Mouse (Mus musculus): ENCODE data around the gene Entpd7.
A peak's percentile ranks its signal among the peaks of the same experiment; 100 is the strongest.

Gene Entpd7

DNA sequence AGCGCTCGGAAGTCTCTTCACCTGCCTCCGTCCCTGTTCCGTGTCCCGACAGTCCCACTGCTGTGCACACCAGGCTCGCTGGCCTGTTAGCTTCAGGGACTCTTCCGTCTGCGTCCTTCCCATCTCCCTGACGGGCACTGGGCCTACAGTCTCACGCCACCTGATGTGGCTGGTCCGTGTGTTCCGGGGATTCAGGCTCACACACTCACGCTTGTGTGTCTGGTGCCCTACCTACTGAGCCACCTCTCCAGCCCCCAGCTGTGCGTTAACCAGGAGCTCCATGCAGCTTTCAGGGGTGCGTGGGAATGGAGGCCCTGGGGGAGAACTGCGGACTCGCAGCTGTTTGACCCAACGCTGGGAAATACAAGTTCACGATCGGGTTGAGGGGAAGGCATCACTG, 34.7 kb downstream of the Entpd7 start:
- DNase-seq (ENCODE audit: extremely low spot score): no peak

DNA sequence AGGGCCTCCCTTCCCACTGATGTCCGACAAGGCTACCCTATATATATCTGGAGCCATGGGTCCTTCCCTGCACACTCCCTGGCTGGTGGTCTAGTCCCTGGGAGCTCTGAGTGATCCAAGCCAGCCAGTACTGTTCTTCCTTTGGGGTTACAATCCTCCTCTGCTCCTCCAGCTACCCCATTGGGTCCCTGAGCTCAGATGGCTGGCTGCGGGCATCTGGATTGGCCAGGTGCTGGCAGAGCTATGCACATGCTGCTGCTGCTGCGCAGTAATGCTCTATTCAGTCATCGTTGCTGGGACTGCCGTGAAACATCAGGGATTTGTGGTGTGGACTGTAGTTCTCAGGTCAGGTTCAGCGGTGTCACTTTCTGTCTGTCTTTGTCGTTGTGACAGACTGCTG, 35.3 kb downstream of the Entpd7 start:
- DNase-seq (ENCODE audit: extremely low spot score): no peak

DNA sequence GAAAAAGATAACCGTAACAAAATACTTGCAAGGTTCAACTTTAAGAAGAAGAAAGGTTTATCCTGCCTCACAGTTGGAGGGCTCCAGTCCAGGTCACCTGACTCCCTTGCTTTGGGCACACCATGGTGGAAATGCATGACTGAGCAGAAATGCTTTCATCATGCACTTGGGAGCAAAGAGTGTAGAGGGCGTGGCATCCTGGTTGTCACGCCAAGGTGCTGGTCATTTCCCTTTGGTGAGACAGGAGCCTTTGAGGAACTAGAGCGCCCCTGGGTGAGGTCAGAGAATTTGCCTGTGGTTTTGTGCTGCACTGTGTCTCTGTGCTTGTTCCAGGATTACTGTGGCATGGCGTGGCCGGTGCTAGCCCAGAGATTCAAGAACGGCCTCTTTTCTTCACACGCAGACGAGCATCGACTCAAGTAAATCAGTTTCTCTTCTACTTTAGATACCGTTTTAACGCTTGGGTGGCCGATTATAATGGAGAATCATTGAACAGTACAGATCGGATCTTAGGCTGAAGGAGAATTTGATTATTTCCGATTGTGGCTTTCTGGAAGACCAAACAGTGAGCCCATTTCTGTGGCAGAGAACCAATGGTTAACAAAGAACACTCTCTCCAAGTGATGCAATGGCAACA, 37.2 kb downstream of the Entpd7 start:
- DNase-seq (ENCODE audit: extremely low spot score): no peak

DNA sequence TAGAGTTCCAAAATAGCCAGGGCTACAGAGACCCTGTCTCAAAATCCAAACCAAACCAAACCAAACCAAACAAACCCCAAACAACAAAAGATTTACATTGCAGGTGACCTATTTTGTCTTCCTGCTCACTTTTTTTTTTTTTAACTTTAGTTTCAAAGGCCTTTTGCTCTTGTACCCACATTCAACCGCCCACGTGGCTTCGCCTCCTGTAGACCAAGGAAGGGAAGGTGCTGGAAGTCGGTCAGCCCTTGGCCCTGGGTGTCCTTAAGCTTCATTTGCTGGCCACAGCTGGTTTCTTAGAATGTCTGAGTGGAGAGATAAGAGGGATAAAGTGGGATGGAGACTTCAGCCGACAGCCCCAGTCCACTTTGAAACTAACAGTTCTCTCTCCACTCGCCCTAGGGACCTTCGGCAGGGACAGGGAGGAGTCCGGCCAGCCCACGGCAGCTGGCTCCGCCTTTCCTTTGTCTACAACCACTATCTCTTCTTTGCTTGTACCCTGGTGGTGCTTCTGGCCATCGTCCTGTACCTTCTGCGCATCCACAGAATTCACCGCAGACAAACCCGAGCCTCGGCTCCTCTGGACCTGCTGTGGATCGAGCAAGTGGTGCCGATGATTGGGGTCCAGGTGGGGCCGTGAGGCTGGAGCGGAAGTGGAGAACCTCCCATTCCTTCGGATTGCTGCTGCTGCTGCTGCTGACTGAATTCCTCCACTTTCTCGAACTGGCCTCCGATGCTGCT, 40.0 kb downstream of the Entpd7 start:
- peak; percentile 68 for DNase-seq (ENCODE audit: extremely low spot score)

DNA sequence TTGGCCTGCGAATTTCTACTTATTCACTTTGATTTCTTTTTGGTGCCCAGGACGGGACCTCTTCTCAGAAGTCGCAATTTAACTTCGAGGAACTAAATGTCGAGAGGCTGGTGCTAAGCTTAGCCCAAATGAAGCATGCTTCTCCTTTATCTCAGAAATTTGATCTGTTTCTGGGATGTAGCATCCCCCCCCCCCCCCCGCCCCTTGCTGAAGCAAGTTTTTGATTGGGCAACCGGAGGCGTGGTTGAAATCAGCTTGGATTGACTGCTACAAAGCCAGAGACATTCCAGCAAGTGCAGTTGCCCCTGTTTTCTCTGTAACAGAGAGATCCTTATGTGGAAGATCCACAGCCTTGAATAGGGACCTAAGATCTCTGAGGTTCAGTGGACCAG, 40.6 kb downstream of the Entpd7 start:
- DNase-seq (ENCODE audit: extremely low spot score): no peak

DNA sequence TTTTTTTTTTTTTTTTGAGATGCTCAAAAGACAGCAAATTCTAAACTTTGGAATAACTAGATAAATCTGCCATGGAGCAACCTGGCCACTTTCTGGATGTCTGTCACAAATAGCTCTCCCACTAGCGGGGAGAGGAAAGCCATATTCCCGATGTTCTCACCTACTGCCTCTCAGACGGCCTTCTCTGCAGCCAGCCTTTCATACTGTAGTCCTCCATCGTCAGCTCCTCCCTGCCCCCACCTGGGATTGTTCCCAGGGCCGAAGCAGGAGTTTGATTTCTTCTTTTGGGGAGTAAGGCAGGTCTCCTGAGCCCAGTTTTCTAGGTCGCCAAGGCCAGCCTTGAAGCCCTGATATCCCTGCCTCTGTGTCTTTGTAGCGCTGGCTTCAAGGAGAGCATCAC, 41.7 kb downstream of the Entpd7 start:
- no peak for DNase-seq (ENCODE audit: extremely low spot score)

DNA sequence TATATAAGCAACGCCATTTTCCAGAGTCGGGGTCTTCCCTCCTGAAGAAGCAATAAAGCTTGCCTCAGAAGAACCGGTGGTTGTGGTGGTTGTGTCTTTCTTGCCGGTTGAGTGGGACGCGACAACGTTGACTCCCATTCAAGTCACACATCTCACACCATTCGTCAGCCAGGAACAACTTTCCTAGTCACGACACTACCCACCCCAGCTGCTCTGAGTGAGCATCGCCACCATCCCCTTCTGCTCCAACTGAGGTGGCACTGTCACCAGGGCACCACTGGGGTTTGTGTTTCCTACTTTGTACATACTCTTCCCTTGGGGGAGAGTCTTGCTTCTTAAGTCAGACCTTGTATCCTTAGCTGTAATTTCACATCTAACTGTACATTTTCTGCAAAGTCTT, 48.9 kb downstream of the Entpd7 start:
- no peak for DNase-seq (ENCODE audit: extremely low spot score)

DNA sequence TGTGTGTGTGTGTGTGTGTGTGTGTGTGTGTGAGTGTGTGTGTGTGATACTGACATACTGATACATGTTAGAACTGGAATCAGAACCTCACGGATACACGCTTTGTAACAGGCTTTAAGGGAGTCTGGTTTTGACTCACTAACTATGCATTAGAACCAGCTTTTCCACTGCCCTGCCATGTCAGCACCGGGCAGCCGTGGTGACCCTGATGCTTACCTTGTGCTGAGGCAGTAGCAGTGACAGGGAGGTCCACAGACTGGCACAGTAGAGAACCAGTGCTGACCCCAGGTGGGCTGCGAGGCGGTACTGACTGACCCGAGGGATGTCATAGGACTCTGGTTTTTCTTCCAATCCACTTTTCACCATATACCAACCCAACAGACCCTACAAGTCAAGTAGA, 53.9 kb downstream of the Entpd7 start:
- no peak for DNase-seq (ENCODE audit: extremely low spot score)

DNA sequence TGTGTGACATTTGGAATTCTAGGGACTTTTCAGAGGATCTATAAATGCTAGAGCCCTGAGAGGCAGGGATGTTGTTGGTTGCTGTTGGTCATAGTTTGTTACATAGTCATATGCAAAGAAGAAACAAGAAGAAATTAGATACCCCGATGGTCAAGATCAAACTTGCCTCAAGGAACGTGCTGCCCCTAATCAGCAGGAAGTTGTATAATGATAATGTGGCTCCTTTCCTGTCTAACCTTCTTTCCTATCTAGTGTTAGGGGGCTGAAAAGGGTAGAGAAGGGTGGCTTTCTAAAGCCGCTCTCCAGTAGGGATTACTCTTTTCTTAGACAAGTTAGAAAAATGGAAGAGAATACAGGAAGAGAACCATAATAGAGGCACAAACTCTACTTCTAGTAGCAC, 56.3 kb downstream of the Entpd7 start:
- DNase-seq (ENCODE audit: extremely low spot score): no peak

DNA sequence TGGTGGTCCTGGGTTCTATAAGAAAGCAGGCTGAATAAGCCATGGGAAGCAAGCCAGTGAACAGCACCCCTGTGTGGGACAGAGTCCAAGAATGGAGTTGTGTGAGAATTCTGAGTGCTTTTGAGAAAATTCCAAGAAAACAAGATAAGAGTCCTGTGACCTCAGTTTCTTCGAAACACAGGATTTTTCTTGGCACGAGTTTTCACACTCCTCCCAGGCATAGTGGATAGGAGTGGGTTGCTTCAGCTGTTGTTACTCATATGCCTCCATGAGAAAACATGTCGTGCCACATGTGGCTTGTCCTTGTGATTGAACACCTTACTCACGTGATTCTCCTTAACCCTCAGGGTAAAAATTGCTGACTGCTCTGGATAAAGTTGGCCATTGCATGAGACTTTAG, 58.4 kb downstream of the Entpd7 start:
- no peak for DNase-seq (ENCODE audit: extremely low spot score)

DNA sequence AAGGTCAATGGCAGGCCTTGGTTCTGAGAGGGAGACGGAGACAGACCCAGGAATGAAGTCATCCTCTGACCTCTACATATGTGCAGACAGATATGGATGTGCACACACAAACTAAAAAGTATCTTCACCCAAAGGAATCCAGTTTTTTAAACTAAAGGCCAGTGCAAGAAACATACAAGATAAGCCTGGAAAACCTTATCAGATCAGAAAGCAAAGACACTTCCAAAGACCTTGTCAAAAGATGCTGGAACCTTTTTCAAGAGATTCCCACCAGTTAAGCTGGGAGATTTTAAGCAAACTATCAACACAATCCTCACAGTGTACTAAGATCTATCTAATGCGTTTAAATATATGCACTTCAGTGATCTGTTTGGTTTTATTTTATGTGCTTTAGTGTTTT, 60.5 kb downstream of the Entpd7 start:
- DNase-seq (ENCODE audit: extremely low spot score): no peak

DNA sequence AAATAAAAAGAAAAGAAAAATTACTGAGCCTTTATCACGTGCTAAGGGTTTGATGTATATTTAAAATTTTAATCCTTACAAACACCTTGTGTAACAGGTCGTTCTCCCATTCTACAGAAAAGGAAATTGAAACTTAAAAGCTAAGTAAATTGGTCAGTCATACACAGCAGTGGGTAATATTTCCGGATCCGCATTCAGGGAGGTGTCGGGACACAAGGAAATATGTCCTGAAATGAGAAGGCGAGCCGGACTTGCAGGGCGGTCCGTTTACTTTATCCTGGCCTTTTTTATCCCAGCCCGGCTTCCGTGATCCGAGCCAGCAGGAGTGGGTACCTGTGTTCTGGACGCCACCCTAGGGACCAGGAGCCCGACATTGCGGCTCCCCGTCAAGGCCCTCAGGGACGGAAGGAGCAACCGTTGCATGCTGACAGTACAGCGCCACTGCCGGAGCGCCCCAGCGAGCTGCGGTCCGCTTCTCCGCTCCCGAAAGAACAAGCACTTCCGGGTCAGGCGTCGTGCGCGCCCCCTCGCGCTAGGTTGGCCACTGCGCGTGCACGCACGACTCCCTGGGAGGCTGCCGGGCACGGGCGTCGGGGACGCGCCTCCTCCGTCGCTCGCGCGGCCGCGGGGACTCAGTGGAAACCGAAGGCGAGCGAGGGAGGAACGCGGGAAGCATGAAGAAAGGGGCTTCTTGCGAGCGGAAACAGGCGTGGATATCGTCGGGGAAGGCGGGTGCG, 63.2 kb downstream of the Entpd7 start, which contains the start of the genes Cutc and Cox15:
Gene Cutc (plus strand): TSS at position 508 of the 737 bp plus-strand sequence.
Gene Cox15 (minus strand): TSS at position 512 of the 737 bp plus-strand sequence.
- peak; percentile 95 for DNase-seq (ENCODE audit: extremely low spot score)

DNA sequence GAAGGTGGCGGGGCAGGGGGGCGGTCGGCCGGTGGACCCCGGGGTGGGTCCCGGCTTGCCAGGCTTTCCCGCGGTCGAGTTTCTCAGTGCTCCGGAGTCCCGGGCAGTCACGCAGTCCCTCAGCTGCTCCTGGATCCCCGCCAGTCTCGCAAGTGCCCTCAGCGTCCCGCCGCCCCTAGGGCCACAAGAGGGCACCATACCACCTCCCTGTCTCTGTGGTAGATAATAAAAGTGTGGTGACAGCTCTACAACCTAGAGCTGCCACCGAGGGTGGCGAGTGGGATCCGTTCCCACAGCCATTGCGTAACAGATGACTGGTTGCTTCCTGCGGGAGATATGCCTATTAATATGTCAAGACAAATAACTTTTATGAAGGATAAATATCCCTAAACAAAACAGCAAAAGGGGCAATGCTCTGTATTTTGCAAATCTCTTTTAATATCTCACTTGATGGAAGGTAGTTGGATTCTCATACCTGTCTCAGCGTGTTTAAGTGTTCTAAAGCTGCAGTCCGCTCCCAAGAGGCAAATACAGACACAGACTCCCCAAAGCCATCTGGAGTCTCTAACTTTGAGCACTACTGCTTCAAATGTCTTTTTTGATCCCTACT, 63.9 kb downstream of the Entpd7 start:
- no peak for DNase-seq (ENCODE audit: extremely low spot score)

DNA sequence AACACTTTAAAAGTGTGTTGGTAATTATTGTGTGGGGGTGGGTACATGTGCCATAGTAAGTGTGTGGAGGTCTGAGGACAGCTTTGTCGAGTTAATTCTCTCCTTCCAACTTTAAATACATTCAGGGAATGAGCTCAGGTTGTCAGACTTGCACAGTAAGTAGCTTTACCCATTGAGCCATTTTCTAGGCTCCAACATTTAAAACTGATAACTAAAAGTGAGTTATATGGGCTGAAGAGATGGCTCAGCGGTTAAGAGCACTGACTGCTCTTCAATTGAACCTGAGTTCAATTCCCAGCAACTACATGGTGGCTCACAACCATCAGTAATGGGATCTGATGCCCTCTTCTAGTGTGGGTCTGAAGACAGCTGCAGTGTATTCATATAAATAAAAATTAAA, 64.8 kb downstream of the Entpd7 start:
- DNase-seq (ENCODE audit: extremely low spot score): no peak

DNA sequence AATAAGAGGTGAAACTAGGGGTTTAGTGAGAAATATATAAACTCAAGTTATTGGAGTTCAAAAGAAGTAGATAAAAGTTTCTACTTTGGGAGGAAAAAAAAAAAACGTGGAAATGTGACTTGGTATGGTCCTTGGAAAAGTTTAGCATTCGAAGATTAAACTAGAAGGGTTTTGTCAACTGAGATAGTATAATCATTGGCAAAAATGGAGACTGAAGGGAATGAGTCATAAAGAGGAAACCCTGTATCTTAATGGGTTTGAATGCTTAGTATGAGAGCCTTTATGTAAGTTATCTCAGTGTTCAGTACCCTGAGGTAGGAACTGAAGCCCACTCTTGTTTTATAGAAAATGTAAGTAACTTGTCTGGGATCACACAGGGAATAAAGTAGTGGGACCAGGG, 65.4 kb downstream of the Entpd7 start:
- no peak for DNase-seq (ENCODE audit: extremely low spot score)

DNA sequence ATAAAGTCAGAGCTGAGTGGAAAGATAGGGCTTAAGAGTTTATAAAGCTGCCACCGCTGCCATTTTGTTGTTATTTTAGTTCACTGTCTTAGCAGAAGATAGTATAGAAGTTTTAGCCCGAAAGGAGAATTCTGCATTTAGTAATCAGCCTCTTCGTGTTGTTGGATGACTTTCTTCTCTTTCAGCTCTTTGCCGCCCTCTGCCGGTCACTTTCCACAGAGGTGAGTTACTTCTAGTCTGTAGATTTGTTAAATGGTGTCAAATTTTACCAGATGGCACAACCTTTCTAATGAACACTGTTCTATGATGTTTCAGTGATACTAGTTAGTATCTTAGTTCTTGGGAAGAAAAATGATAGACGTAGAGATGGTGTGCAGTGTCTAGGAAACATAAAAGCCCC, 71.0 kb downstream of the Entpd7 start:
- DNase-seq (ENCODE audit: extremely low spot score): peak; percentile 71

DNA sequence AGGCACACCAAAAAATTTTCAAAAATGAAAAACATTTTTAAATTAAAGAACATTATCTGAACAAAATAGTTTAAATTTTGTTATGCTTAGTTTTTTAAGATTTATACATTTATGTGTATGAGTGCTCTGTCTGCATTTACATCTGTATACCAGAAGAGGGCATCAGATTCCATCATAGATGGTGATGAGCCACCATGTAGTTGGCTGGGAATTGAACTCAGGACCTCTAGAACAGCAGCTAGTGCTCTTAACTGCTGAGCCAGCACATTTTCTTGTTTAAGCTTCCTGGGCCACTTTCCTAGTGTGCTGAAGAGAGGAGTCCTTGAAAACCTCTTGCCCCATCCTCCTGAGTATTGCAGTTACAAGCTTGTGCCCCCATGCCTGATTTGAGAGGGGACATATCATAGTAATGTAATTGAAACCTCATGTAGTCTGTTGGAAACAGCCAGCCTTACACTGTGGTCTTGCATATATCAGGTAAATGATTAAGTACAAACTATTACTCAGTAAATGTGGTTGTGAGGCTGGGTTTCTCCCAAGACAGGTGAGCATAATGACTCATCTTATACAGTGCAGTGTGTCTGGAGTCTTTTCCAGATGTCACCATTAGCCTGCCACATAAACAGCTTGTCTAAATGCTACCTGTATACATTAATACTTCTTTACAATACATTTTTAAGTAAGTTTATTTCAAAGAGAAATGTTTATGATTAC, 72.2 kb downstream of the Entpd7 start:
- DNase-seq (ENCODE audit: extremely low spot score): no peak

DNA sequence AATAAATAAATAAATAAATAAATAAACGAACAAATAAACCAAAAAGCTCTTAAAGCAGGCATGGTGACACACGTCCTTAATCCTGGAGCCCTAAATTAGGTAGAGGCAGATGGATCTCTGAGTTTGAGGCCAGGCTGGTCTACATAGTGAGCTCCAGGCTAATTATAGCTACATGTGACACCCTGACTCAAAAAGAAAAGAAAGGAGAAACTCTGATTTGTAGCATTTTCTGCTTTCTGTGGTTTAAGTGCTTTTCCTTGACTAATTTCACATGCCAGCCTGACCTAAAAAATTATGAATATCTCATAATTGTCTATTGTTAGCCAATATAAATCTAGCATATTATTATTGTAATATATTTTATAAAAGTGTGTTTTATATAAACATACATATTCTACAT, 72.9 kb downstream of the Entpd7 start:
- DNase-seq (ENCODE audit: extremely low spot score): no peak

DNA sequence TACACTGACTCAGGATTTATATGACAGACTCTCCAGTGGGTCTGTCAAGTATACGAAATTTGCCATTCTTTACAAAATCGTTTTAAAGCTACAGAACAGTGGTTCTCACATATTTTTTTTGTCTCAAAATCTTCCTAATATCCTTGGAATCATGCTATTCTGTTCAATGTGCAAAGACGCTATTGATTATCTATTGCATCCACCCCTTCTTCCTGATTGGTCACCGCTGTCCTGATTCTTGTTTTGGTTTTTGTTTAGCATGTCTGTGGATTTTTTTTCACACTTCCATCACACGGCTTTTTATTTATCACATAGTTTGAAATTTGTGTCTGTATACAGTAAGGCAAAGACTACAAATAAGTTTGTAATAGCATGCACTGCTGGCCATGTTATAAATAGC, 77.0 kb downstream of the Entpd7 start:
- no peak for DNase-seq (ENCODE audit: extremely low spot score)

DNA sequence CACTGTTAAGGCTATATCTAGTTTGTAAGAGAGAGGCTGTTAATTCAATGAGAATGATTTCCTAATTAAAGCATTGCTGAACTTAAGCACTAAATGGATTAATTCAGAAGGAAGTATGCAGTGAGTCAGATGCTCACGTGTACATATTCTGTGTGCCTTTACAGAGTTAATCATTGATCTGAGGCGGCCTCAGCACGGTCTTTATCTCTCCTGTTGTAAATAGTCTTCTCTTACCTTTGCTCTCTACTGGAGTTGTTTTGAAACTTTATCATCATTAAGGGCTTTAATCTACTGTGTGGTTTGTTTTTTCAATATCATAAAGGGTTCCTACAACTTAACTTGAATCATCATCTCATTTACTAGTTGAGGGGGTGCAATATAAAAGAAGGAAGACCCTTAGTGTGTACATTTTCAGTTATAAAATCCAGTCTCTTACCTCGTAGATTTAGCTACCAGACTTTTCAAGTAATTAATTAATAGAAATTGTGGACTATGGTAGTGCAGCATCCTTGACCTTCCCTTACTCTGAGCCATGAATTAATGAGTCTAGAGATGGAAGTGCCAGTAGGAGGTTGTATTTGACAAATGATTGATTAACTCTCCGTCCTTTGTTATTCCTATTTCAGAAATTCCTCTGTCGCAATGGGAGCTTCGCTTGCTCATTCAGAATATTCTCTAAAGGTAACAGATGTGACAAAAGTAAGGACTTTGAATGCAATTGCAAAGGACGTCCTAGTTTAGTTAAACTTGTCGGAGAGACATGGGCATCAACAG, 78.3 kb downstream of the Entpd7 start:
- DNase-seq (ENCODE audit: extremely low spot score): no peak

DNA sequence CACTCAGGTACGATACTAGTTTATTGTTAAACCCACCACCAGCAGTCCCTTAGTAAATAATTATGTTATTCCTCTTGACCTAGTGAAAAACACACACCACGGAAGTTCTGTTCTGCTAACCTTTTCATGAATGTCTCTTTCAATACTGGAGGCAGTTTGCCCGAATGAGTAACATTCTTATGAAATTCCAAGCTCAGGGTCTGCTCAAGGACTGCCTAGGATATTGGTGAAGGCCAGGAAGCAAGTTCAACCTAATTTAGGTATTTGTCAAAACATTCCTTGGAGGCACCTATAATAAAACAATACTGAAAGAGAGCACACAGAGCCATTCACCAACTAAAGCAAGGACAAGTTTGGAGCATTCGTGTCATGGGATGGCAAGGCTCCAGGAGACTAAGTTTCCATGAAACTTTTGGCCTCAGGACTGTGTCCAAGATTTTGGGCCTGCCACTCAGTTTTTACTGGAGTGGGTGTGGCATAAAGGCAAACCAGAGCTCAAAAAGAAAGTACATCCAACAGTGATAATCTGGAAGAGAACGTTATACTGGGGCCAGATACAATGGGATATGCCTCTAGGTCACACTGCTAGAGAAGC, 80.0 kb downstream of the Entpd7 start:
- DNase-seq (ENCODE audit: extremely low spot score): no peak

Data from embryo, embryonic 9.5 days (tissue).